Mouse (Mus musculus): ENCODE measurements at regions not wholly inside any gene's neighbourhood (a gene's known extent, or its start where the extent isn't known, plus 50 kb on each side); places are given as distances from the start of the nearest gene placed in this dataset.

GRCm38 (mm10) chr8:6813816-6814215, 1708.7 kb upstream of the Slc10a2 start:
- TF ChIP-seq CTCF (IDR thresholded peaks at IDR 0.05; ENCODE audit: control insufficient read depth, insufficient read depth, insufficient replicate concordance, low read depth, low read length) (no peak), POLR2A (IDR thresholded peaks at IDR 0.05; ENCODE audit: control insufficient read depth, low read depth, low read length) (no peak)
